Mouse (Mus musculus) megakaryocyte, embryonic 14.5 days (primary cell): ENCODE data around the gene Entpd8.

Experiments
- FLI1 ChIP-seq: IDR thresholded peaks from 2 replicates; pipeline ENCODE4 v1.6.1; 2012; ENCODE audit warnings: low read length, inconsistent platforms, mixed read lengths
- GATA1 ChIP-seq: IDR thresholded peaks from 3 replicates; pipeline ENCODE4 v1.6.1; 2012; ENCODE audit warnings: mixed read lengths, low read length, inconsistent platforms, borderline replicate concordance

- TF ChIP-seq GATA1 (no peak), FLI1 (no peak)
Measured at GRCm38 (mm10) chr2:25087842-25088241, 7.7 kb downstream of the Entpd8 start.
